Mouse (Mus musculus): ENCODE measurements around the gene Mpig6b.

DNA sequence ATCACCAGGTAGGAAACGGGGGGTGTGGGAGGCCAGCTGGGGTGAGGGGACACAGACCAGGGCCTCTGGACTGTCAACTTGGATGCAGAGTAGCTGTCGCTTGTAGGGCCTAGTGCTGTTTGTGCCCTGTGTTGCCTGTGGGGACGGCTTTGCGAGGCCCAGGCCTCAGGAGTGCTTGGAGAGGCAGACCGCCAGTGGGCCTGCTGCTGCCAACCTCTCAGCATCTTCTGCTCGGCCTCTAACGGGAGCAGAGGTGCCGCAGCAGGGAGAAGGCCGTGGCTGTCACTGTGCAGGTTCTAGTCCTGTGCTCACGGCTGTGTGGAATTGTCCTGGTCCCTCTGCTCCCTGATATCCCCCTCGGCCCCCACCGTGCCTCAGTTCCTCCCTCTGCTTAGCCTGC lies 30.6 kb upstream of the Mpig6b start:
- no peak for TF ChIP-seq POLR2A (IDR thresholded peaks at IDR 0.05; ENCODE audit: extremely low read depth, insufficient read depth, low read length)
- TF ChIP-seq CTCF (IDR thresholded peaks at IDR 0.05; ENCODE audit: low read depth, low read length) = no peak
